9 mouse cellular contexts compared by ENCODE assay signal in the genomic region with DNA sequence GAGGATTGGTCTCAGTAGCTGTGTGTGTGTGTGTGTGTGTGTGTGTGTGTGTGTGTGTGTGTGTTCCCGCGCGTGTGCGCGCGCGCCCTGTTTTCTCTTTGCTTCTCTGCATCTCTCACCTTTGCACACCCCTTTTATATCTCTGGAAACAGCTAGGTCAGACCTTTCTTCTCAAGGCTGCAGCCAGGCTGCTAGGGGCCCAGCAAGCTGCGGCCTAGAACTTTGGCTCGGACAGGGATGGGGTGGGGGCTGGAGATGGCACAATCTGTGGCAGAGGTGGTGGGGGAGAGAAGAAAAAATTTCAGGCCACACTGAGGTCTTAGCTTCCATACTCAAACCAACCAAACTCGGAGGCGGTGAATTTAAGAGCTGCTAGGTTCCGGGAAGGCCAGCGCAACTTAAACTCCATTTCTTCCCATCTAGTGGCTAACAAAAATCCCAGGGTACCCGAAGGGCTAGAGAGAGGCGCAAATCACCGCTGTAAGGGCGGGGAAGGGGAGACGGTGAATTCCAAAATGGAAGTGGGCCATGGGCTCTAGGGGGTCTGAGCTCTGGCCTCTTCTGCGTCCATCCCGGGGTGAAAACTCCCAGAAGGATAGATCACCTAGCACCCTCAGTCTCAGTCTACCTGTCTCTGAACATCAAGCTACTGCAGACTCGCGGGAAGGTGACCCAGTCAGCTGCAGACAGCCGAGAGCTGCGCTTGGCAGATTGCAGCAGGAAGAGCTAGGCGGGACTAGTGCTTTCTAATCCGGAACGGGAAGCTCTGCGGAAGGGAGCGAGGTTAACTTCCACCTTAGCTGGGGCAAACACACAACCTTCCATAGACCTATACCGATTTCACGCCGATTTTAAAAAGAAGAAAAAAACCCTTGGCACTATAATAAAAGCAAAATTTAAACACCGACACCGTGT. TPM values are rescaled to one million over a fixed set of nuclear protein-coding genes. Genes with fewer than 3 reads are reported as not detected.
DNase-seq lines count a peak whose midpoint lies in the region; ATAC-seq and TF ChIP-seq lines count a peak whose summit lies in the region.
"Had no signal": no experiment of that assay in that cellular context is flagged by ENCODE, and none has a peak within 500 bp of the region (broad histone marks: within the 10 kb centered on the region; RNA-seq: fewer than 3 reads in every experiment).

No protein-coding gene starts in this region.

- intact Hi-C loops in gastrocnemius, adult 2 months (cut with DNase I), result no loop called here
- intact Hi-C loops in gastrocnemius, postnatal 36 days (cut with DNase I), result no loop called here

- H3K36me3 ChIP-seq in forebrain, embryonic 11.5 days (ENCODE audit: control insufficient read depth, insufficient read depth, low read length), result no peaks in the 10 kb centered on the region
- H3K36me3 ChIP-seq in hindbrain, postnatal 0 days (ENCODE audit: insufficient read depth, low read length), result no peaks in the 10 kb centered on the region
- no peaks in the 10 kb centered on the region for H3K36me3 ChIP-seq in limb, embryonic 15.5 days
- H3K36me3 ChIP-seq in neural tube, embryonic 11.5 days (ENCODE audit: control insufficient read depth, insufficient read depth, low read length), result no peaks in the 10 kb centered on the region

- H3K27ac ChIP-seq in gastrocnemius, adult 2 months, result no peak overlapping the region
- peak overlapping the region; percentile 75 for H3K27ac ChIP-seq in forebrain, embryonic 11.5 days (ENCODE audit: low read depth, low read length)
- H3K27ac ChIP-seq in hindbrain, postnatal 0 days, result peak overlapping the region; percentile 92
- H3K27ac ChIP-seq in limb, embryonic 15.5 days, result 0 out of 2 replicates have a peak overlapping the region, but pooled peaks have one; percentile 13
- H3K27ac ChIP-seq in neural tube, embryonic 11.5 days (ENCODE audit: low read depth, low read length), result peak overlapping the region; percentile 69

- peaks cover 71% of the 10 kb centered on the region for H3K27me3 ChIP-seq in forebrain, embryonic 11.5 days (ENCODE audit: control insufficient read depth, insufficient read depth, low read length)
- H3K27me3 ChIP-seq in hindbrain, postnatal 0 days (ENCODE audit: insufficient read depth, low read length), result peaks cover 26% of the 10 kb centered on the region
- peaks cover 76% of the 10 kb centered on the region for H3K27me3 ChIP-seq in limb, embryonic 15.5 days
- peaks cover 83% of the 10 kb centered on the region for H3K27me3 ChIP-seq in neural tube, embryonic 11.5 days (ENCODE audit: control insufficient read depth, insufficient read depth, low read length)
- H3K27me3 ChIP-seq: CH12.LX had no signal

- peak overlapping the region; percentile 47 for H3K9ac ChIP-seq in forebrain, embryonic 11.5 days (ENCODE audit: low read length)
- H3K9ac ChIP-seq in hindbrain, postnatal 0 days (replicated peaks; ENCODE audit: low read length), result peak overlapping the region; percentile 63
- H3K9ac ChIP-seq in limb, embryonic 15.5 days, result no peak overlapping the region; the same call in 1 of the 2 replicates
- peak overlapping the region; percentile 45 for H3K9ac ChIP-seq in neural tube, embryonic 11.5 days (ENCODE audit: low read length)

- 1% methylated on average over 34 of the region's 34 CpGs for WGBS in forebrain, embryonic 11.5 days
- 3% methylated on average over 34 of the region's 34 CpGs for WGBS in hindbrain, postnatal 0 days
- WGBS in limb, embryonic 15.5 days, result 7% methylated on average over 34 of the region's 34 CpGs
- 1% methylated on average over 34 of the region's 34 CpGs for WGBS in neural tube, embryonic 11.5 days

- DNase-seq in gastrocnemius, adult 2 months, result peak; percentile 43
- no peak for DNase-seq in gastrocnemius, postnatal 36 days
- DNase-seq in brain, adult 2 months (ENCODE audit: low read depth, low spot score), result peak; percentile 90
- DNase-seq in forebrain, embryonic 11.5 days (ENCODE audit: low spot score), result peak; percentile 61
- DNase-seq in hindbrain, postnatal 0 days (ENCODE audit: low spot score), result peak; percentile 65
- peak; percentile 54 for DNase-seq in neural tube, embryonic 11.5 days (ENCODE audit: low spot score)

- TF ChIP-seq CTCF in gastrocnemius, adult 2 months (IDR thresholded peaks at IDR 0.05), result no peak
- no peak for TF ChIP-seq CTCF in hindbrain, postnatal 0 days (IDR thresholded peaks at IDR 0.05; ENCODE audit: low read depth)

- H3K4me2 ChIP-seq in forebrain, embryonic 11.5 days (ENCODE audit: low read depth, low read length, severe bottlenecking), result peak overlapping the region; percentile 45
- peak overlapping the region; percentile 59 for H3K4me2 ChIP-seq in hindbrain, postnatal 0 days (ENCODE audit: low read depth, low read length)
- H3K4me2 ChIP-seq in limb, embryonic 15.5 days, result peak overlapping the region; percentile 87
- H3K4me2 ChIP-seq in neural tube, embryonic 11.5 days (ENCODE audit: low read depth), result peak overlapping the region; percentile 30

- peaks cover 25% of the 10 kb centered on the region for H3K4me1 ChIP-seq in forebrain, embryonic 11.5 days (replicated peaks; ENCODE audit: control insufficient read depth, insufficient read depth, low read length)
- H3K4me1 ChIP-seq in hindbrain, postnatal 0 days (ENCODE audit: insufficient read depth, low read length), result no peaks in the 10 kb centered on the region
- H3K4me1 ChIP-seq in limb, embryonic 15.5 days, result peaks cover 48% of the 10 kb centered on the region
- H3K4me1 ChIP-seq in neural tube, embryonic 11.5 days (ENCODE audit: control insufficient read depth, insufficient read depth, low read length), result peaks cover 21% of the 10 kb centered on the region

- ATAC-seq in forebrain, embryonic 11.5 days (replicated peaks; ENCODE audit: low FRiP score), result no peak
- no peak for ATAC-seq in hindbrain, postnatal 0 days
- ATAC-seq in limb, embryonic 15.5 days (ENCODE audit: insufficient number of reproducible peaks, low FRiP score, low TSS enrichment, low read depth), result no peak
- ATAC-seq in neural tube, embryonic 11.5 days (ENCODE audit: insufficient read depth, low FRiP score, low TSS enrichment), result no peak
- ATAC-seq in erythroid progenitor cell, adult 5-6 weeks (replicated peaks; ENCODE audit: low FRiP score, poor library complexity, severe bottlenecking), result no peak

- H3K4me3 ChIP-seq in gastrocnemius, adult 2 months, result peak overlapping the region; percentile 72
- H3K4me3 ChIP-seq in forebrain, embryonic 11.5 days (ENCODE audit: low read depth, low read length), result peak overlapping the region; percentile 37
- H3K4me3 ChIP-seq in hindbrain, postnatal 0 days (ENCODE audit: low read length), result peak overlapping the region; percentile 47
- peak overlapping the region; percentile 47 for H3K4me3 ChIP-seq in limb, embryonic 15.5 days
- H3K4me3 ChIP-seq in neural tube, embryonic 11.5 days (ENCODE audit: low read depth, low read length), result peak overlapping the region; percentile 28

- no peaks in the 10 kb centered on the region for H3K9me3 ChIP-seq in forebrain, embryonic 11.5 days (ENCODE audit: control insufficient read depth, low read length)
- H3K9me3 ChIP-seq in hindbrain, postnatal 0 days (ENCODE audit: low read length), result no peaks in the 10 kb centered on the region
- H3K9me3 ChIP-seq in limb, embryonic 15.5 days, result no peaks in the 10 kb centered on the region
- no peaks in the 10 kb centered on the region for H3K9me3 ChIP-seq in neural tube, embryonic 11.5 days (ENCODE audit: control insufficient read depth, low read length)

RNA-seq across cellular contexts. Expression of gene Nrn1, which starts 3.7 kb away (rescaled TPM):
- total RNA-seq in gastrocnemius, adult 2 months (2021), result under 1 TPM; 0.92 to 0.98 TPM
- total RNA-seq in gastrocnemius, postnatal 36 days (2021), result 1 to 10 TPM in 1 of 2 experiments, under 1 TPM in 1; 0.89 to 1.1 TPM
- polyA plus RNA-seq in forebrain, embryonic 11.5 days (2014; fragmentation: Nextera tagmentation; extraction: Ambion mirVana), result 36.6 and 36.7 TPM in 2 replicates
- total RNA-seq in hindbrain, postnatal 0 days (2014; rRNA removed), result 112 and 125 TPM in 2 replicates
- polyA plus RNA-seq in hindbrain, postnatal 0 days (2015; fragmentation: Nextera tagmentation; extraction: Ambion mirVana), result 73.8 and 76.0 TPM in 2 replicates
- 24.0 and 24.9 TPM in 2 replicates for polyA plus RNA-seq in limb, embryonic 15.5 days (2015; fragmentation: Nextera tagmentation; extraction: Ambion mirVana)
- 27.3 and 27.5 TPM in 2 replicates for polyA plus RNA-seq in neural tube, embryonic 11.5 days (2014; fragmentation: Nextera tagmentation; extraction: Ambion mirVana)
- not detected in 2 replicates for total RNA-seq in erythroid progenitor cell, adult 5-6 weeks (2015; ENCODE audit: low replicate concordance)
- not detected in 2 replicates for total RNA-seq in erythroid progenitor cell, adult 5-6 weeks (2017; ENCODE audit: low replicate concordance)
- total RNA-seq: CH12.LX had no signal

Comparison
In these comparisons a context has a peak if more than half of its experiments do, and no peak if none do; other contexts are left out.
1. DNase-seq: peak in gastrocnemius, adult 2 months (single experiment), brain, adult 2 months (single experiment), forebrain, embryonic 11.5 days (single experiment), hindbrain, postnatal 0 days (single experiment) and neural tube, embryonic 11.5 days (single experiment); none in gastrocnemius, postnatal 36 days (0 of 2).
2. H3K4me2 ChIP-seq: peak in every context shown above with its lines; median percentile 87 in limb, embryonic 15.5 days; 59 in hindbrain, postnatal 0 days; 45 in forebrain, embryonic 11.5 days; 30 in neural tube, embryonic 11.5 days.
3. RNA of gene Nrn1, which starts 3.7 kb away (total RNA-seq): 112 to 125 TPM in hindbrain, postnatal 0 days; 0.89 to 1.1 TPM in gastrocnemius, postnatal 36 days, 0.92 to 0.98 TPM in gastrocnemius, adult 2 months and not detected in erythroid progenitor cell, adult 5-6 weeks; every median in the first group is over 10 times any median in the second.
4. Peak in every context shown above with its lines, with median percentiles within 50 percentile points of each other: H3K4me3 ChIP-seq.